Mouse (Mus musculus) embryonic fibroblast, embryonic 13.5 days (primary cell): ENCODE results near the gene Rhbg.

ENCODE experiments used
- CTCF ChIP-seq: IDR thresholded peaks from 2 replicates; pipeline ENCODE4 v1.5.1; 2011; ENCODE audit warnings: mild to moderate bottlenecking, control low read depth, low read length, moderate library complexity, borderline replicate concordance; ENCODE audit not compliant: insufficient read depth
- POLR2A ChIP-seq: IDR thresholded peaks from 2 replicates; pipeline ENCODE4 v1.6.1; 2011; ENCODE audit warnings: low read depth, mild to moderate bottlenecking, control low read depth, low read length, moderate library complexity

- peak; percentile 89 for TF ChIP-seq CTCF
- TF ChIP-seq POLR2A, result no peak
Observed at GRCm38 (mm10) chr3:88244071-88244470, 10.4 kb downstream of the Rhbg start.
